Mouse (Mus musculus) spleen, adult 2 months (tissue): ENCODE results near the gene Hoxd3.

ENCODE experiments used
- CTCF ChIP-seq: fragments of 200-500 bp; IDR thresholded peaks from 2 replicates; pipeline ENCODE4 v1.5.1; 2011; ENCODE audit warnings: mild to moderate bottlenecking, inconsistent platforms; ENCODE audit not compliant: insufficient read depth, insufficient read length, insufficient replicate concordance; ENCODE audit errors: extremely low read depth
- POLR2A ChIP-seq: fragments of 200-500 bp; IDR thresholded peaks from 2 replicates; pipeline ENCODE4 v1.6.1; 2011; ENCODE audit warnings: low read depth, low read length, inconsistent platforms

- no peak for TF ChIP-seq POLR2A
- TF ChIP-seq CTCF: no peak
Observed at GRCm38 (mm10) chr2:74684106-74684505, 27.6 kb upstream of the Hoxd3 start.
